Mouse (Mus musculus): ENCODE data around the gene Agpat2.

Gene Agpat2

GRCm38 (mm10) chr2:26594934-26595724, 9.1 kb downstream of the Agpat2 start:
- peak; percentile 60 to 77 for DNase-seq

GRCm38 (mm10) chr2:26594461-26594933, 9.7 kb downstream of the Agpat2 start:
- DNase-seq: no peak

- peak; percentile 62 to 70 for DNase-seq
Observed at GRCm38 (mm10) chr2:26594022-26594346, 10.2 kb downstream of the Agpat2 start.

- no peak for DNase-seq
Observed at GRCm38 (mm10) chr2:26593211-26594021, 10.8 kb downstream of the Agpat2 start.

GRCm38 (mm10) chr2:26591416-26591815, 12.8 kb downstream of the Agpat2 start:
- DNase-seq: no peak

GRCm38 (mm10) chr2:26590962-26591361, 13.3 kb downstream of the Agpat2 start:
- no peak for DNase-seq

- no peak for DNase-seq
Observed at GRCm38 (mm10) chr2:26590282-26590681, 13.9 kb downstream of the Agpat2 start.

GRCm38 (mm10) chr2:26589284-26589683, 14.9 kb downstream of the Agpat2 start:
- no peak for DNase-seq

- peak; percentile 51 to 67 for DNase-seq
Observed at GRCm38 (mm10) chr2:26588573-26588972, 15.6 kb downstream of the Agpat2 start.

GRCm38 (mm10) chr2:26587044-26587405, 17.2 kb downstream of the Agpat2 start:
- peak; percentile 56 to 66 for DNase-seq

- DNase-seq: peak; percentile 85 to 90
Observed at GRCm38 (mm10) chr2:26586294-26587043, 17.7 kb downstream of the Agpat2 start, which contains the start of gene Gm20532. Gene Gm20532 (plus strand): TSS chr2:26586639.

GRCm38 (mm10) chr2:26585713-26586112, 18.5 kb downstream of the Agpat2 start:
- DNase-seq: no peak

- DNase-seq: peak; percentile 68 to 77
Observed at GRCm38 (mm10) chr2:26583640-26584039, 20.6 kb downstream of the Agpat2 start.

GRCm38 (mm10) chr2:26582741-26583140, 21.5 kb downstream of the Agpat2 start:
- DNase-seq: no peak

- DNase-seq: no peak
Observed at GRCm38 (mm10) chr2:26582203-26582602, 22.0 kb downstream of the Agpat2 start.

GRCm38 (mm10) chr2:26580751-26581150, 23.5 kb downstream of the Agpat2 start:
- no peak for DNase-seq

- DNase-seq: no peak
Observed at GRCm38 (mm10) chr2:26579714-26580113, 24.5 kb downstream of the Agpat2 start, which contains the start of gene Egfl7. Gene Egfl7 (plus strand): TSS chr2:26580014.

- DNase-seq: peak; percentile 61 to 74
Observed at GRCm38 (mm10) chr2:26578369-26578768, 25.8 kb downstream of the Agpat2 start.

- DNase-seq: no peak
Observed at GRCm38 (mm10) chr2:26576462-26576861, 27.8 kb downstream of the Agpat2 start.

GRCm38 (mm10) chr2:26575865-26576264, 28.4 kb downstream of the Agpat2 start:
- DNase-seq: peak; percentile 61 to 76

- DNase-seq: no peak
Observed at GRCm38 (mm10) chr2:26575378-26575777, 28.8 kb downstream of the Agpat2 start.

GRCm38 (mm10) chr2:26574862-26575261, 29.4 kb downstream of the Agpat2 start:
- no peak for DNase-seq

GRCm38 (mm10) chr2:26573807-26574206, 30.4 kb downstream of the Agpat2 start:
- no peak for DNase-seq

Data from kidney, postnatal 4 days (tissue).